ENCODE assay signal across 8 mouse cellular contexts in the genomic region with DNA sequence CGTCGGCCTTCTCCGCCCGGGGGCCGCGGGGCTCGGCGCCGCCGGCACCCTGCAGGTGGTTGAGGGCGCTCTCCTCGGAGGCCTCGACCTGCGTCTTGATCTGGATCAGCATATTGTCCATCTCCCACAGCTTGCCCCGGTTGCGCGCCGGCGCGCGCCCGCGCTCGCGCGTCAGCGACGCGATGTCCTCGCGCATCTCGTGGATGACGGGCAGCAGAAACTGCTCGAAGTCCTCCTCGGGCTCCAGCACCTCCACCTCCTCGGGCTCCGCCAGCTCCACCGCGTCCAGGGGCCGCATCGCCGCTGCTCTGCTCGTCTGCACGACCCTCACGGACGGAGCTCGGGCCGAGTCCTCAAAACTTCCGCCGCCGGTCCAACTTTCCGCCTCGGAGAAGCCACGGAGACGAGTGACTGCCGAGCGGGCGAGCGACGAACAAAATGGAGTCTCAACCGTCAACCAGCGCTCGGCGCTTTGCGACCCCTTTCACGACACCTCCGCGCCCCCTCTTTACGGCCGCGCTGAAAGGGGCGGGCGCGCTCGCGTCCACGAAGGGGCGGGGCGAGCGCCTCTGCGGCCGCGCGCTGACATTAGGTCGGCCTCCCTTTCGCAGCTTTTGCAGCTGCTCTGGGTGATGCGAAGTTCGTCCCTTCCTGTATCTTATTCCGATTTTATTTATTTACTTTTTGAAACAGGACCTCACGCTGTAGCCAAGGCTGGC. TPM values are rescaled to one million over a fixed set of nuclear protein-coding genes. Genes with fewer than 3 reads are reported as not detected.
DNase-seq lines count a peak whose midpoint lies in the region; ATAC-seq and TF ChIP-seq lines count a peak whose summit lies in the region.
"Not testable (repeated sequence)": the region's sequence is repeated elsewhere in the genome, so short reads cannot be mapped to it uniquely, and the experiment has no call there.

A gene (minus strand): TSS at position 477 of the 719 bp plus-strand sequence.

- peak; percentile 88; the same call in 1 of the 2 replicates for TF ChIP-seq POLR2A in lung, adult 2 months (IDR thresholded peaks at IDR 0.05; ENCODE audit: borderline replicate concordance, extremely low read depth, low read depth, low read length)

- H3K4me2 ChIP-seq in forebrain, embryonic 15.5 days (replicated peaks): peak within 1 kb of the TSS; percentile 60

- H3K27me3 ChIP-seq in forebrain, embryonic 15.5 days: not testable (repeated sequence)

- peak within 1 kb of the TSS; percentile 70 to 90 for H3K4me3 ChIP-seq in ES-E14 (ENCODE audit: insufficient read depth in 1 of 2, low read depth in 1 of 2, low read length in 2 of 2, poor library complexity in 1 of 2, severe bottlenecking in 1 of 2)
- peak within 1 kb of the TSS; percentile 85 for H3K4me3 ChIP-seq in forebrain, embryonic 15.5 days
- H3K4me3 ChIP-seq in lung, adult 2 months (replicated peaks; ENCODE audit: extremely low read depth, low read depth, low read length): peak within 1 kb of the TSS; percentile 87

- H3K9ac ChIP-seq in ES-E14 (ENCODE audit: insufficient read depth, low read depth, low read length, poor library complexity, severe bottlenecking): peak within 1 kb of the TSS; percentile 75
- peak within 1 kb of the TSS; percentile 86 for H3K9ac ChIP-seq in forebrain, embryonic 15.5 days (replicated peaks)

- H3K9me3 ChIP-seq in ES-E14 (ENCODE audit: control insufficient read depth, insufficient read depth, low read depth, low read length); forebrain, embryonic 15.5 days: not testable (repeated sequence)

- ATAC-seq in forebrain, embryonic 15.5 days (replicated peaks): peak; percentile 87
- ATAC-seq in neutrophil, adult 5-6 weeks (ENCODE audit: extremely low read depth, insufficient number of reproducible peaks, low FRiP score, poor library complexity, severe bottlenecking): peak; percentile 94

- H3K36me3 ChIP-seq in ES-E14 (ENCODE audit: control insufficient read depth, insufficient read depth, low read length, poor library complexity, severe bottlenecking); forebrain, embryonic 15.5 days: not testable (repeated sequence)

- WGBS in forebrain, embryonic 15.5 days: under 1% methylated on average over 90 of the region's 90 CpGs
- WGBS in lung, adult 2 months: under 1% methylated on average over 90 of the region's 90 CpGs

- in situ Hi-C loops in ES-E14 (cut with MboI; ENCODE audit: low sequenced_read_pairs in 2 of 2, unreplicated experiment in 2 of 2): not testable (repeated sequence)

- not testable (repeated sequence) for TF ChIP-seq CTCF in lung, adult 2 months (IDR thresholded peaks at IDR 0.05; ENCODE audit: insufficient read depth, low read length)

- H3K27ac ChIP-seq in ES-E14 (ENCODE audit: insufficient read depth, low read depth, low read length, poor library complexity, severe bottlenecking): peak within 1 kb of the TSS; percentile 51
- H3K27ac ChIP-seq in forebrain, embryonic 15.5 days (replicated peaks): peak within 1 kb of the TSS; percentile 97

- DNase-seq in ES-E14 (ENCODE audit: low read depth, low spot score): peak; percentile 90
- DNase-seq in cerebellum, adult 11-12 months: peak; percentile 93
- peak; percentile 88 for DNase-seq in heart, postnatal 25 days (ENCODE audit: low spot score)
- DNase-seq in layer of hippocampus, adult 18-20 months (ENCODE audit: low spot score in 2 of 2): peak; percentile 92 to 96
- DNase-seq in lung, adult 2 months: peak; percentile 95
- DNase-seq in thymus, adult 18-20 months: peak; percentile 89

- not testable (repeated sequence) for H3K4me1 ChIP-seq in ES-E14 (ENCODE audit: control insufficient read depth in 2 of 2, insufficient read depth in 2 of 2, low read length in 2 of 2, poor library complexity in 1 of 2); lung, adult 2 months (ENCODE audit: control insufficient read depth, insufficient read depth, low read length)
- H3K4me1 ChIP-seq in forebrain, embryonic 15.5 days: peaks cover 17% of the 10 kb centered on the region

- intact Hi-C loops in heart, postnatal 25 days (cut with DNase I): not testable (repeated sequence)

TF ChIP-seq in ES-E14, 5 proteins besides CTCF, POLR2A, EP300 and RAD21:
- TF ChIP-seq HCFC1 (IDR thresholded peaks at IDR 0.05; ENCODE audit: borderline replicate concordance, insufficient read depth, low read length): 0 out of 2 replicates have a peak, but pooled peaks have one; percentile 16
TF ChIP-seq in ES-E14: peak in this region for 1; not testable (repeated sequence) for 4.

RNA-seq across cellular contexts. Expression of the gene that starts here (rescaled TPM):
- 147 and 238 TPM in 2 replicates for total RNA-seq in ES-E14 (2012; rRNA removed)
- polyA plus RNA-seq in forebrain, embryonic 15.5 days (2015; fragmentation: Nextera tagmentation; extraction: Ambion mirVana): 350 and 358 TPM in 2 replicates
- total RNA-seq in heart, postnatal 25 days (2021): 100 to 1,000 TPM; 276 to 303 TPM
- total RNA-seq in layer of hippocampus, adult 18-20 months (2021): 100 to 1,000 TPM; 581 to 596 TPM
- polyA plus RNA-seq in lung, adult 2 months (2012; rRNA removed): 127 and 129 TPM in 2 replicates
- 192 and 198 TPM in 2 replicates for total RNA-seq in neutrophil, adult 5-6 weeks (2017)

Comparison
In these comparisons a context has a peak if more than half of its experiments do, and no peak if none do; other contexts are left out.
1. Peak in every context shown above with its lines: DNase-seq, ATAC-seq, H3K4me3 ChIP-seq and H3K27ac ChIP-seq.